ENCODE assay signal across 8 mouse cellular contexts in genomic region chrX:134059764-134060163, GRCm38 (mm10). TPM values are rescaled to one million over a fixed set of nuclear protein-coding genes. Genes with fewer than 3 reads are reported as not detected.
DNase-seq lines count a peak whose midpoint lies in the region; ATAC-seq lines count a peak whose summit lies in the region.

No protein-coding gene starts in this region.

- H3K4me3 ChIP-seq in hindbrain, embryonic 10.5 days: peak overlapping the region; percentile 65

- H3K36me3 ChIP-seq in hindbrain, embryonic 10.5 days: peaks cover 34% of the 10 kb centered on the region

- no peaks in the 10 kb centered on the region for H3K9me3 ChIP-seq in hindbrain, embryonic 10.5 days

- H3K4me1 ChIP-seq in hindbrain, embryonic 10.5 days (replicated peaks): 0 out of 2 replicates have a peak, but pooled peaks cover 4% of the 10 kb centered on the region

- H3K27me3 ChIP-seq in hindbrain, embryonic 10.5 days (ENCODE audit: insufficient read depth, poor library complexity, severe bottlenecking): peaks cover 6% of the 10 kb centered on the region; the same call in 1 of the 2 replicates

- peak overlapping the region; percentile 91 for H3K27ac ChIP-seq in hindbrain, embryonic 10.5 days

- DNase-seq in kidney, adult 9 months: peak; percentile 1
- DNase-seq in kidney, postnatal 4 days: no peak
- DNase-seq in CD4-positive, CD25-positive, alpha-beta regulatory T cell, adult 2 months (ENCODE audit: low read depth, low spot score): peak; percentile 57
- no peak for DNase-seq in hindbrain, embryonic 10.5 days (ENCODE audit: low spot score)
- DNase-seq in mesoderm, embryonic 11.5 days (ENCODE audit: low read depth, low spot score): peak; percentile 4
- DNase-seq in yolk sac, embryonic 10.5 days (ENCODE audit: low spot score): no peak
- DNase-seq in frontal cortex, postnatal 10 days (ENCODE audit: low spot score in 2 of 2): no peak

- 15% methylated on average over 10 of the region's 10 CpGs for WGBS in hindbrain, embryonic 10.5 days

- ATAC-seq in common myeloid progenitor, adult 5-6 weeks (replicated peaks; ENCODE audit: low read depth, poor library complexity, severe bottlenecking): peak; percentile 8; the same call in 1 of the 2 replicates

RNA-seq across cellular contexts. Expression of gene Cstf2, which starts 0.8 kb away (rescaled TPM):
- 72.9 and 102 TPM in 2 replicates for total RNA-seq in common myeloid progenitor, adult 5-6 weeks (2017)
- 53.4 and 60.0 TPM in 2 replicates for polyA plus RNA-seq in hindbrain, embryonic 10.5 days (2016; fragmentation: Nextera tagmentation; extraction: Ambion mirVana)

Comparison
In these comparisons a context has a peak if more than half of its experiments do, and no peak if none do; other contexts are left out.
1. DNase-seq: peak in kidney, adult 9 months (single experiment), CD4-positive, CD25-positive, alpha-beta regulatory T cell, adult 2 months (single experiment) and mesoderm, embryonic 11.5 days (single experiment); none in kidney, postnatal 4 days (0 of 2), hindbrain, embryonic 10.5 days (single experiment), yolk sac, embryonic 10.5 days (single experiment) and frontal cortex, postnatal 10 days (0 of 2).